Mouse (Mus musculus) forebrain, embryonic 10.5 days (tissue): ENCODE measurements around the gene Gusb. TPM values are rescaled to one million over a fixed set of nuclear protein-coding genes. Genes with fewer than 3 reads are reported as not detected.

Experiments used
- DNase-seq: peaks from one replicate; pipeline ENCODE4 v3.0.0-alpha.2; 2017; ENCODE audit warnings: low spot score; ENCODE audit errors: extremely low spot score
- H3K27ac ChIP-seq: fragments of 300-500 bp; sonication (generic); 2 replicates; pipeline ENCODE4 v1.5.1; 2016; ENCODE audit warnings: mild to moderate bottlenecking
- H3K27me3 ChIP-seq: fragments of 300-500 bp; sonication (generic); 2 replicates; pipeline ENCODE4 v1.6.1; 2016; ENCODE audit warnings: mild to moderate bottlenecking; ENCODE audit not compliant: poor library complexity, severe bottlenecking
- H3K36me3 ChIP-seq: fragments of 300-500 bp; sonication (generic); replicated peaks from 2 replicates; pipeline ENCODE4 v1.6.1; 2016; ENCODE audit warnings: mild to moderate bottlenecking, moderate library complexity
- H3K4me1 ChIP-seq: fragments of 300-500 bp; sonication (generic); 2 replicates; pipeline ENCODE4 v1.6.1; 2016
- H3K4me3 ChIP-seq: fragments of 300-500 bp; sonication (generic); 2 replicates; pipeline ENCODE4 v1.5.1; 2016; ENCODE audit warnings: mild to moderate bottlenecking, moderate library complexity
- H3K9me3 ChIP-seq: fragments of 300-500 bp; sonication (generic); 2 replicates; pipeline ENCODE4 v1.6.1; 2016; ENCODE audit warnings: mild to moderate bottlenecking, moderate library complexity
- WGBS: fragments of 180-500 bp; shearing (Covaris S2); methylation state at CpG from one replicate; pipeline ENCODE4 v1.1.7; 2016; 5-methylcytosine and 5-hydroxymethylcytosine counted together
- polyA plus RNA-seq: library from polyadenylated mRNA; unstranded; fragments of >200 nt; fragmentation: Nextera tagmentation; extraction: Ambion mirVana; gene quantifications from 2 replicates; pipeline ENCODE4 v1.2.1, GENCODE M21; 2016

Gusb gene
- 32.2 and 35.6 TPM in 2 replicates for polyA plus RNA-seq

- H3K4me1 ChIP-seq = peaks cover 22% of the 10 kb centered on the region
- 2% methylated on average over 39 of the region's 39 CpGs for WGBS
- H3K27ac ChIP-seq = peak within 1 kb of the TSS; percentile 88
- peaks cover 21% of the 10 kb centered on the region for H3K9me3 ChIP-seq
- H3K36me3 ChIP-seq = peaks cover 9% of the 10 kb centered on the region
- H3K4me3 ChIP-seq = peak within 1 kb of the TSS; percentile 67
- peaks cover 11% of the 10 kb centered on the region for H3K27me3 ChIP-seq
- peak; percentile 73 for DNase-seq
Measured at GRCm38 (mm10) chr5:130002301-130003146, at the start of gene Gusb. TSS of gene Gusb (minus strand) at chr5:130003049.

DNA sequence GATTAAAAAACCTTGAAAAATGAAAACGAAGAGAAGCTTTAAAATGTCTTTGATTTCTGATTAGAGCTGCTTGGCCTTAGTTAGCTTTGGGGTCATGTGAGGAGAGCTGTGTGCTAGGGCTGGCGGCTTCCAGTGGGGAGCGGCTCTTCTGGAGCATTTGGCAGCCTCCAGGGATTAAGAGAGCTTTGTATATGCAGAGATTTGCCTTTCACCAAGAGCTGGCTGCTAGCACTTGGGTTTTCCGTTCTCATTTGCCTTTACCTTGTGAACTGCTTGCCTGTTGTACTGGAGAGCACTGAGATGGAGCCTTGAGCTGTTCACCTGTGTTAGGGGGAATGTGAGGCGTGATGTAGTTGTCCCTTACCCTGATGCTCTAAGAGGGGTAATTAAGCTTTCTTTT lies 49.7 kb upstream of the Gusb start:
- Histone ChIP-seq H3K36me3 (peaks cover 65% of the 10 kb centered on the region), H3K27ac (no peak overlapping the region), H3K9me3 (no peaks in the 10 kb centered on the region), H3K27me3 (no peaks in the 10 kb centered on the region), H3K4me3 (no peak overlapping the region), H3K4me1 (no peaks in the 10 kb centered on the region)
- WGBS = 76% methylated on average over 5 of the region's 5 CpGs
- no peak for DNase-seq

- Histone ChIP-seq H3K27ac (no peak overlapping the region), H3K4me1 (no peaks in the 10 kb centered on the region), H3K9me3 (no peaks in the 10 kb centered on the region), H3K4me3 (no peak overlapping the region), H3K27me3 (no peaks in the 10 kb centered on the region), H3K36me3 (peaks cover 78% of the 10 kb centered on the region)
- no peak for DNase-seq
- 86% methylated on average over 15 of the region's 15 CpGs for WGBS
Measured at GRCm38 (mm10) chr5:130051073-130051860, 48.4 kb upstream of the Gusb start.

DNA sequence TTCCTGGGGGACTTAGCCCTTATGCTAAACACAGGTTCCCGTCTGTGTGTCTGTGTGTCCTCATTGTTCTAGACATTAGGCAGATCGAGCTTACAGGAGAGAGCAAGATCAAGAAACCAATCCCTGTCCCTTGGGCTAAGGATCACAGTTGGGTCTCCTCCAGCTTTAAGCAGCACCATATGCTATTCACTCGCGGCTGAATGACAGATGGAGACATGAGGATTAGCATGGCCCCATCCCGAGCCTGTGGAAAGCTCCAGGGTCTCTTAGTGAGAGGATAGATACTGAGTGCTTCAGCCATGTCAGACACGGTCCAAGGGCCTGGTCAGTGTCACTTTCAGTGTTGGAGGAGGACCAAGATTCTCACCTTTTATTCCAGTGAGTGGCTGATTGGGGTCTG lies 47.6 kb upstream of the Gusb start:
- no peaks in the 10 kb centered on the region for H3K9me3 ChIP-seq
- WGBS = 75% methylated on average over 6 of the region's 6 CpGs
- no peak for DNase-seq
- H3K27ac ChIP-seq = no peak overlapping the region
- H3K36me3 ChIP-seq = peaks cover 82% of the 10 kb centered on the region
- no peaks in the 10 kb centered on the region for H3K27me3 ChIP-seq
- H3K4me3 ChIP-seq = no peak overlapping the region
- no peaks in the 10 kb centered on the region for H3K4me1 ChIP-seq

DNA sequence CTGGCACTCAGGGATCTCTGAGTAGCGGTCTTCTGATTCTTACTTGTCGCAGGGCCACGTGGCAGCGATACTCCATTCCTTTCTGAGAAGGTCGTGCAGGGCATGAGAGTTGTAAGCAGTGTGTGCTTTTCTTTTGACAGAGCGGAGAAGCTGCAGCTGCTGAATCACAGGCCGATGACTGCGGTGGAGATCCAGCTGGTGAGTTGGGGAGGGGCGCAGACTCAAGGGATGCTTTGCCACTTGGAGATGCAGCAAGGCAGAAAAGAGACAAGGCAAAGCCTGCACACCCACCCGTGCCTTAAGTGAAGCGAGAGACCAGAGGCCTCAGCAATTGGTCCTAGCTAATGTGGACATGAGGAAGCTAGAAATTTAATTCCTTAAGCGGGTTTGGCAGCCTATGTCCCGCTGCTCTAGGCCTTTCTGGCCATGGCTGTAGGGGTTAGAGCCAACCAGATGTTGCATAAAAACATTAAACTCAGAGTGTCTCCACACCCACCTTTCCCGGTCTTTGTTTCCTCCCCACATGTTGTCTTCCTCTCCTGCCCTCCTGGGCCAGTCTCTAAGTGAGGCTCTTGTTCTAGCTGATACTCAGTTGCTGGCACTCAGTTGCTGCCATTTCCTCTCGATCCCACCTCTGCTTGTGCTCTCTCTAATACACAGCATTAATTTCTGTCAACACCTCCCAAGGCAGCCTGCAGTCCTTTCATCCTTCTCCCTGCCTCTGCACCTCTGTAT lies 46.1 kb upstream of the Gusb start:
- no peak for DNase-seq
- no peaks in the 10 kb centered on the region for H3K4me1 ChIP-seq
- H3K4me3 ChIP-seq = no peak overlapping the region
- no peaks in the 10 kb centered on the region for H3K27me3 ChIP-seq
- H3K27ac ChIP-seq = no peak overlapping the region
- H3K36me3 ChIP-seq = peaks cover 88% of the 10 kb centered on the region
- WGBS = 93% methylated on average over 15 of the region's 15 CpGs
- no peaks in the 10 kb centered on the region for H3K9me3 ChIP-seq

- peaks cover 91% of the 10 kb centered on the region for H3K36me3 ChIP-seq
- no peak for DNase-seq
- WGBS = 81% methylated on average over 6 of the region's 6 CpGs
- no peaks in the 10 kb centered on the region for H3K4me1 ChIP-seq
- no peak overlapping the region for H3K27ac ChIP-seq
- H3K9me3 ChIP-seq = no peaks in the 10 kb centered on the region
- no peaks in the 10 kb centered on the region for H3K27me3 ChIP-seq
- no peak overlapping the region for H3K4me3 ChIP-seq
Measured at GRCm38 (mm10) chr5:130047013-130047412, 44.2 kb upstream of the Gusb start.

GRCm38 (mm10) chr5:130046589-130046988 lies 43.7 kb upstream of the Gusb start:
- DNase-seq = no peak
- Histone ChIP-seq H3K27me3 (no peaks in the 10 kb centered on the region), H3K9me3 (no peaks in the 10 kb centered on the region), H3K27ac (no peak overlapping the region), H3K4me1 (no peaks in the 10 kb centered on the region), H3K36me3 (peaks cover 93% of the 10 kb centered on the region), H3K4me3 (no peak overlapping the region)
- WGBS = 93% methylated on average over 10 of the region's 10 CpGs

- WGBS = 88% methylated on average over 7 of the region's 7 CpGs
- no peak overlapping the region for H3K4me3 ChIP-seq
- H3K9me3 ChIP-seq = no peaks in the 10 kb centered on the region
- peaks cover 93% of the 10 kb centered on the region for H3K36me3 ChIP-seq
- no peaks in the 10 kb centered on the region for H3K4me1 ChIP-seq
- H3K27me3 ChIP-seq = no peaks in the 10 kb centered on the region
- no peak overlapping the region for H3K27ac ChIP-seq
- no peak for DNase-seq
Measured at GRCm38 (mm10) chr5:130046100-130046499, 43.3 kb upstream of the Gusb start.

- no peak for DNase-seq
- WGBS = 89% methylated on average over 7 of the region's 7 CpGs
- H3K9me3 ChIP-seq = no peaks in the 10 kb centered on the region
- no peaks in the 10 kb centered on the region for H3K4me1 ChIP-seq
- no peak overlapping the region for H3K4me3 ChIP-seq
- peaks cover 95% of the 10 kb centered on the region for H3K36me3 ChIP-seq
- no peaks in the 10 kb centered on the region for H3K27me3 ChIP-seq
- H3K27ac ChIP-seq = no peak overlapping the region
Measured at GRCm38 (mm10) chr5:130044201-130044695, 41.4 kb upstream of the Gusb start.

GRCm38 (mm10) chr5:130043741-130044140 lies 40.9 kb upstream of the Gusb start:
- no peaks in the 10 kb centered on the region for H3K4me1 ChIP-seq
- H3K36me3 ChIP-seq = peaks cover 92% of the 10 kb centered on the region
- H3K4me3 ChIP-seq = no peak overlapping the region
- no peaks in the 10 kb centered on the region for H3K27me3 ChIP-seq
- 89% methylated on average over 3 of the region's 3 CpGs for WGBS
- H3K9me3 ChIP-seq = no peaks in the 10 kb centered on the region
- DNase-seq = no peak
- H3K27ac ChIP-seq = no peak overlapping the region

- H3K36me3 ChIP-seq = peaks cover 89% of the 10 kb centered on the region
- WGBS = 95% methylated on average over 4 of the region's 4 CpGs
- DNase-seq = no peak
- H3K27me3 ChIP-seq = no peaks in the 10 kb centered on the region
- H3K9me3 ChIP-seq = no peaks in the 10 kb centered on the region
- no peak overlapping the region for H3K27ac ChIP-seq
- H3K4me1 ChIP-seq = no peaks in the 10 kb centered on the region
- H3K4me3 ChIP-seq = no peak overlapping the region
Measured at GRCm38 (mm10) chr5:130041262-130041661, 38.4 kb upstream of the Gusb start.

DNA sequence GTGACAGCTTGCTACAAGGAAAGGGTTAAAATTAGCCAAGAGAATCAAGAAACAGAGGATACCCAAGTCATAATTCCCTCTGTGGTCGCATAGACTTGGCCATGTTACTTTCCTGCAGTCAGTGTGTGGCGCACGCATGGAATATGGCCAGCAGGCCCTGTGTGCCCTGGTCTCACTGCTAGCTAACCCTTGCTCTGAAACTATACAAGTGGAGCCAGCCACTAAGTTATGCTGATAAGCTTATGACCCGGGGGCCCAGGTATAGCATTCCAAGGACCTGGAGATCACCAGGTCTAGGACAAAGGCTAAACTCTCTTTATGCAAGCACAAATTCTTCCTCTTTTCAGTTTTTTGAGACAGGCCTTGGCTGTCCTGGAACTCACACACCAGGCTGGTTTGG lies 37.9 kb upstream of the Gusb start:
- no peaks in the 10 kb centered on the region for H3K4me1 ChIP-seq
- H3K27ac ChIP-seq = no peak overlapping the region
- no peaks in the 10 kb centered on the region for H3K27me3 ChIP-seq
- H3K36me3 ChIP-seq = peaks cover 89% of the 10 kb centered on the region
- WGBS = 92% methylated on average over 4 of the region's 4 CpGs
- no peaks in the 10 kb centered on the region for H3K9me3 ChIP-seq
- no peak for DNase-seq
- no peak overlapping the region for H3K4me3 ChIP-seq
